Mouse (Mus musculus): ENCODE data around the gene S100a2.

Gene S100a2

GRCm38 (mm10) chr3:90589947-90590346 lies at the start of gene S100a2:
TSS of gene S100a2 (plus strand) at chr3:90590247.
- DNase-seq (ENCODE audit: low read depth) = no peak

GRCm38 (mm10) chr3:90540904-90541303 lies 49.1 kb upstream of the S100a2 start:
- no peak for DNase-seq (ENCODE audit: low read depth)

GRCm38 (mm10) chr3:90549676-90550420 lies 40.2 kb upstream of the S100a2 start:
- DNase-seq (ENCODE audit: low read depth) = no peak

GRCm38 (mm10) chr3:90550421-90550790 lies 39.6 kb upstream of the S100a2 start:
- no peak for DNase-seq (ENCODE audit: low read depth)

- no peak for DNase-seq (ENCODE audit: low read depth)
Measured at GRCm38 (mm10) chr3:90552231-90552630, 37.8 kb upstream of the S100a2 start.

GRCm38 (mm10) chr3:90555954-90556353 lies 34.1 kb upstream of the S100a2 start:
- no peak for DNase-seq (ENCODE audit: low read depth)

- DNase-seq (ENCODE audit: low read depth) = no peak
Measured at GRCm38 (mm10) chr3:90560008-90560628, 29.9 kb upstream of the S100a2 start, which contains the start of gene S100a3. TSS of gene S100a3 (plus strand) at chr3:90560578.

GRCm38 (mm10) chr3:90574691-90575090 lies 15.4 kb upstream of the S100a2 start:
- no peak for DNase-seq (ENCODE audit: low read depth)

GRCm38 (mm10) chr3:90575320-90575719 lies 14.7 kb upstream of the S100a2 start:
- DNase-seq (ENCODE audit: low read depth) = no peak

GRCm38 (mm10) chr3:90576351-90577001 lies 13.6 kb upstream of the S100a2 start:
- DNase-seq (ENCODE audit: low read depth) = no peak

- DNase-seq (ENCODE audit: low read depth) = no peak
Measured at GRCm38 (mm10) chr3:90579433-90579832, 10.6 kb upstream of the S100a2 start.

- no peak for DNase-seq (ENCODE audit: low read depth)
Measured at GRCm38 (mm10) chr3:90581141-90581540, 8.9 kb upstream of the S100a2 start.

GRCm38 (mm10) chr3:90582156-90582555 lies 7.9 kb upstream of the S100a2 start:
- no peak for DNase-seq (ENCODE audit: low read depth)

GRCm38 (mm10) chr3:90582556-90582955 lies 7.5 kb upstream of the S100a2 start:
- no peak for DNase-seq (ENCODE audit: low read depth)

GRCm38 (mm10) chr3:90583893-90584292 lies 6.2 kb upstream of the S100a2 start:
- no peak for DNase-seq (ENCODE audit: low read depth)

- DNase-seq (ENCODE audit: low read depth) = peak; percentile 29
Measured at GRCm38 (mm10) chr3:90585595-90585994, 4.5 kb upstream of the S100a2 start.

- DNase-seq (ENCODE audit: low read depth) = no peak
Measured at GRCm38 (mm10) chr3:90586016-90586643, 3.9 kb upstream of the S100a2 start.

- DNase-seq (ENCODE audit: low read depth) = no peak
Measured at GRCm38 (mm10) chr3:90586906-90587305, 3.1 kb upstream of the S100a2 start.

- DNase-seq (ENCODE audit: low read depth) = no peak
Measured at GRCm38 (mm10) chr3:90587361-90588101, 2.5 kb upstream of the S100a2 start.

- no peak for DNase-seq (ENCODE audit: low read depth)
Measured at GRCm38 (mm10) chr3:90589390-90589789, 657 bp upstream of the S100a2 start.

- DNase-seq (ENCODE audit: low read depth) = no peak
Measured at GRCm38 (mm10) chr3:90594466-90594865, 4.4 kb downstream of the S100a2 start.

- no peak for DNase-seq (ENCODE audit: low read depth)
Measured at GRCm38 (mm10) chr3:90595556-90595955, 5.5 kb downstream of the S100a2 start.
